Mouse (Mus musculus) forebrain, postnatal 0 days (tissue): ENCODE results near the gene Ncoa1. TPM values are rescaled to one million over a fixed set of nuclear protein-coding genes. Genes with fewer than 3 reads are reported as not detected.

Experiments used
- ATAC-seq: fragments of 200-750 bp; cut with Nextera tagmentation; 2 replicates; pipeline ENCODE4 v1.8.0; 2017; ENCODE audit warnings: mild to moderate bottlenecking, moderate library complexity
- DNase-seq: peaks from one replicate; pipeline ENCODE4 v3.0.0-alpha.2; 2015
- H3K27ac ChIP-seq: fragments of 300-500 bp; sonication (generic); 2 replicates; pipeline ENCODE4 v1.5.1; 2014; ENCODE audit warnings: low read depth, mild to moderate bottlenecking, antibody characterized with exemption, low read length, moderate library complexity, mixed read lengths
- H3K27me3 ChIP-seq: fragments of 300-500 bp; sonication (generic); 2 replicates; pipeline ENCODE4 v1.6.1; 2014; ENCODE audit warnings: mild to moderate bottlenecking, low read length, mixed read lengths; ENCODE audit not compliant: insufficient read depth
- H3K36me3 ChIP-seq: fragments of 300-500 bp; sonication (generic); 2 replicates; pipeline ENCODE4 v1.6.1; 2014; ENCODE audit warnings: mild to moderate bottlenecking, moderate library complexity; ENCODE audit not compliant: insufficient read depth
- H3K4me1 ChIP-seq: fragments of 300-500 bp; sonication (generic); 2 replicates; pipeline ENCODE4 v1.6.1; 2014; ENCODE audit warnings: antibody characterized with exemption; ENCODE audit not compliant: insufficient read depth
- H3K4me2 ChIP-seq: fragments of 300-500 bp; sonication (generic); 2 replicates; pipeline ENCODE4 v1.6.1; 2014; ENCODE audit warnings: low read depth, mild to moderate bottlenecking, moderate library complexity
- H3K4me3 ChIP-seq: fragments of 300-500 bp; sonication (generic); 2 replicates; pipeline ENCODE4 v1.5.1; 2014; ENCODE audit warnings: low read depth, low read length, mixed read lengths
- H3K9ac ChIP-seq: fragments of 300-500 bp; sonication (generic); 2 replicates; pipeline ENCODE4 v1.6.1; 2014; ENCODE audit warnings: mild to moderate bottlenecking
- H3K9me3 ChIP-seq: fragments of 300-500 bp; sonication (generic); 2 replicates; pipeline ENCODE4 v1.6.1; 2016; ENCODE audit warnings: low read length
- CTCF ChIP-seq: sonication (generic); IDR thresholded peaks from 2 replicates; pipeline ENCODE4 v1.5.1; 2016; ENCODE audit warnings: antibody characterized with exemption, control low read depth, low read depth
- WGBS: fragments of 180-500 bp; shearing (Covaris S2); extraction: QIAGEN DNeasy Blood & Tissue Kit; methylation state at CpG from one replicate; pipeline ENCODE4 v1.1.7; 2014; 5-methylcytosine and 5-hydroxymethylcytosine counted together
- polyA plus RNA-seq: library from polyadenylated mRNA; unstranded; fragments of >200 nt; fragmentation: Nextera tagmentation; extraction: Ambion mirVana; gene quantifications from 2 replicates; pipeline ENCODE4 v1.2.1, GENCODE M21; 2015
- total RNA-seq: library from RNA; depleted of rRNA; stranded (reverse); fragments of >200 nt; gene quantifications from 2 replicates; pipeline ENCODE4 v1.2.3, GENCODE M21; 2014

Ncoa1 gene
- total and polyA plus RNA-seq, 2 experiments from 2014 or later, result 20.2 to 46.1 TPM

DNA sequence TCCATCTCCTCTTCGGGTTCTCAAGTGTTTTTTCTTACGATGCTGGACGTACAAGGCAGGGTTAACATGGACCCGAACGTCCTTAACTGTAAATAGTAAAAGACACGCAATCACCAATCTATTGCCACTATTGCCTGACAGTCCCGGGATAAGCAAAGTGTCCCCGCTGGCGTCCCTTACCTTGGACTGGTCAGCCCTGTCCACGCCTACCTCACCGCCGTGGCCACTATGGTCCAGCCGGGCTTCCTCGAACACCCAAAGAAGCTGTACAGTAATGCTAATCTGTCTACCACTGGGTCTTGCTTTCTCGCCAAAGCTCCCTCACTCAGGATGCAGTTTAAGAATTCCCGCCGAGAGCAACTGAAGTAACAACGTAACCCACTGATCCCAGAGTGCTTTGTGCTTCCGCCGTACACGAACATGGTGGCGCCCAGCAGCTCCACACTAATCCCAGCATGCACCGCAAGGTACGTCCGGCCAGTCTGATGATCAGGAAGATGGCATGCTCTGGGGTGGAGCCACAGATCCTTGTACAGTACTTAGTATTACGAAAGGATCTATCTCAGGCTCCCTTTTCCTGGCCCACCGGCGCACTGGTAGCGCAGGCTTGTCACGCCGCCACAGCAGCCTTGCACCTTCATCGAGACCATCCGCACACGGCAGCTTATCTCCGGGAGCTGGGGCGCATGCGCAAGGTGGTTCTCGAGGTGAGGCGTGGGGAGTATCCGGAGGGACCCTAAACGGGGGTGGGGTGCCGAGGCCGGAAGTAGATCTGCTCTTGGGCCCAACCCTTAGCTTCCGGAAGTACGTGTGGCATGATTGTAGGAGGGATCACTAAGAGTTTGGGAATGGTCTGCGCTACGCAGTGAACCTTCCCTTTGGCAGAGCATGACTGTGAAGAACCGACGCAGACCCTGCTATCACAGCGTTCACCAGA, 243.1 kb downstream of the Ncoa1 start, which contains the start of the genes Ptrhd1 and Cenpo:
Gene Ptrhd1, plus strand, starts transcription at position 456 of the 937 bp plus-strand sequence.
Gene Cenpo, minus strand, starts transcription at position 723 of the 937 bp plus-strand sequence.
- Histone ChIP-seq H3K9me3 (no peaks in the 10 kb centered on the region), H3K36me3 (no peaks in the 10 kb centered on the region; the same call in 1 of the 2 replicates), H3K27me3 (no peaks in the 10 kb centered on the region), H3K27ac (peak within 1 kb of the TSS; percentile 99), H3K4me2 (peak within 1 kb of the TSS; percentile 62), H3K4me3 (peak within 1 kb of the TSS; percentile 58), H3K4me1 (peaks cover 3% of the 10 kb centered on the region), H3K9ac (peak within 1 kb of the TSS; percentile 71)
- DNase-seq (peak; percentile 98), ATAC-seq (peak; percentile 99)
- WGBS, result under 1% methylated on average over 50 of the region's 50 CpGs
- TF ChIP-seq CTCF, result peak; percentile 17; the same call in 1 of the 2 replicates

DNA sequence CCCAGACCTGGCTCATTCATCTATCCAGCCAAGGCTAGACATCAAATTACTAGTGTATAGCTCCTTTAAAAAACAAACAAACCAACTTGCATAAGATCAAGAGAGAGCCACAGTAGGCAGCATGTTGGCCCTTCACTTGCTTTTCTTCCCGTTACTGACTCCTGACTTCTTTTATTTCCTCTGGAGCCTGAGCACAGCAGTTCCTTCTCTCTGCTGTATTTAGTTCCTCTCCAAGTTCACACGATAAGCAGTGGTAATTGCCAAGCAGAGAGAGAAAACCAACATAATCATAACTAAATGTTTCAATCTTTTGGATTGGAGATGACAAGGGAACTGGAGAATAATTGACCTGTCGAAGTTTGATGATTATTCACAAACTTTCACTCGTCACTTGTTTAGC, 244.2 kb downstream of the Ncoa1 start:
- 44% methylated on average over 4 of the region's 4 CpGs for WGBS
- Histone ChIP-seq H3K4me3 (no peak overlapping the region), H3K27ac (no peak overlapping the region), H3K9me3 (no peaks in the 10 kb centered on the region), H3K4me2 (no peak overlapping the region), H3K27me3 (no peaks in the 10 kb centered on the region), H3K9ac (no peak overlapping the region), H3K36me3 (0 out of 2 replicates have a peak, but pooled peaks cover under 1% of the 10 kb centered on the region), H3K4me1 (peaks cover 3% of the 10 kb centered on the region)
- DNase-seq (no peak), ATAC-seq (no peak)
- TF ChIP-seq CTCF, result no peak

- Histone ChIP-seq H3K4me1 (peaks cover 3% of the 10 kb centered on the region), H3K4me2 (no peak overlapping the region), H3K4me3 (no peak overlapping the region), H3K9me3 (no peaks in the 10 kb centered on the region), H3K9ac (no peak overlapping the region), H3K36me3 (0 out of 2 replicates have a peak, but pooled peaks cover 3% of the 10 kb centered on the region), H3K27me3 (no peaks in the 10 kb centered on the region), H3K27ac (no peak overlapping the region)
- DNase-seq, result no peak
- no peak for ATAC-seq
- TF ChIP-seq CTCF, result no peak
- 90% methylated on average over 7 of the region's 7 CpGs for WGBS
These were observed 246.8 kb downstream of the Ncoa1 start for GRCm38 (mm10) chr12:4230156-4230555.

DNA sequence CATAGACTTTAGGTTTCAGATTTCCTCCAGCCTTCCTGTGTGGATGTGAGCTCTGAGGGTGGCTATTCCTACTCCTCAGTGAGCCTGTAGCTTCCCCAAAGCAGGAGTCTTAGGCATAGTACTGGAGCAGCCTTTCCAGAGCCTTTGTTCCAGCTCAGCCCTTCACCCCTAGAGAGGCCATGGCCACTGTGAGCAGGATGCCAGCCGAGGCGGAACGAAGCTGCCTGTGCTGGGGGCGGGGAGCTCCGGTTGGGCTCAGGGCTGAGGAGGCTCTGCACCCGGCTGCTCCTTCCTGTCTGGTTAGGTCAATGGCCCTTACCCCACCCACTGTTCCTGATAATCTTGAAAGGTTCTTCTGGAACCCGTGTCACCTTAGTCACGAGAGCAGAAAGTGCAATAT, 264.1 kb downstream of the Ncoa1 start:
- Histone ChIP-seq H3K9me3 (no peaks in the 10 kb centered on the region), H3K27ac (no peak overlapping the region), H3K4me3 (no peak overlapping the region), H3K9ac (no peak overlapping the region), H3K27me3 (no peaks in the 10 kb centered on the region), H3K4me1 (no peaks in the 10 kb centered on the region), H3K4me2 (no peak overlapping the region), H3K36me3 (peaks cover 72% of the 10 kb centered on the region)
- DNase-seq (no peak), ATAC-seq (no peak)
- WGBS, result 73% methylated on average over 8 of the region's 8 CpGs
- no peak for TF ChIP-seq CTCF

- ATAC-seq, result no peak
- Histone ChIP-seq H3K9ac (no peak overlapping the region), H3K27ac (no peak overlapping the region), H3K4me2 (no peak overlapping the region), H3K9me3 (no peaks in the 10 kb centered on the region), H3K27me3 (no peaks in the 10 kb centered on the region), H3K4me3 (no peak overlapping the region), H3K36me3 (peaks cover 80% of the 10 kb centered on the region), H3K4me1 (no peaks in the 10 kb centered on the region)
- 91% methylated on average over 9 of the region's 9 CpGs for WGBS
- DNase-seq, result no peak
- TF ChIP-seq CTCF, result no peak
These were observed 265.8 kb downstream of the Ncoa1 start for GRCm38 (mm10) chr12:4211174-4211573.

- no peak for TF ChIP-seq CTCF
- no peak overlapping the region for H3K27ac ChIP-seq
- ATAC-seq (no peak), DNase-seq (no peak)
- 97% methylated on average over 9 of the region's 9 CpGs for WGBS
- no peak overlapping the region for H3K4me3 ChIP-seq
- H3K36me3 ChIP-seq, result peaks cover 67% of the 10 kb centered on the region
- no peaks in the 10 kb centered on the region for H3K27me3 ChIP-seq
- H3K9ac ChIP-seq, result no peak overlapping the region
- H3K4me2 ChIP-seq, result no peak overlapping the region
- H3K4me1 ChIP-seq, result no peaks in the 10 kb centered on the region
- no peaks in the 10 kb centered on the region for H3K9me3 ChIP-seq
These were observed 267.8 kb downstream of the Ncoa1 start for GRCm38 (mm10) chr12:4209196-4209595.
